Mouse (Mus musculus) heart, postnatal 14 days (tissue): ENCODE data around the gene Txn2. TPM values are rescaled to one million over a fixed set of nuclear protein-coding genes. Genes with fewer than 3 reads are reported as not detected.

Experiments
- DNase-seq, 2 experiments: peaks; one replicate each; pipeline ENCODE4 v3.0.0; 2021 to 2022
- intact Hi-C: fragments of 180-260 bp; cut with DNase I; formaldehyde crosslinking; loops from one replicate; pipeline ENCODE4 v1.15.1; 2025
- total RNA-seq, 2 experiments: library from RNA; stranded (reverse); gene quantifications; 2 replicates each; pipeline ENCODE4 v1.2.3; 2021

The Txn2 gene
- total RNA-seq, 2 experiments from 2014 or later: 234 to 248 TPM

GRCm38 (mm10) chr15:77935673-77936375 is 7.0 kb upstream of the Txn2 start:
- DNase-seq: no peak
- intact Hi-C loops: loop anchor here (2.0 to 10.0 kb wide), 3 partner anchors 31 to 241 kb away; no protein-coding TSS in a partner anchor

- DNase-seq: no peak
- intact Hi-C loops: loop anchor here (2.0 to 10.0 kb wide), 3 partner anchors 32 to 242 kb away; no protein-coding TSS in a partner anchor
These were observed 6.2 kb upstream of the Txn2 start for GRCm38 (mm10) chr15:77934968-77935367.

- DNase-seq: no peak
- intact Hi-C loops: loop anchor here (2.0 to 10.0 kb wide), 2 partner anchors 32 to 180 kb away; no protein-coding TSS in a partner anchor
These were observed 5.5 kb upstream of the Txn2 start for GRCm38 (mm10) chr15:77934326-77934725.

GRCm38 (mm10) chr15:77933770-77934169 is 5.0 kb upstream of the Txn2 start:
- intact Hi-C loops: loop anchor here (2.0 to 10.0 kb wide), 2 partner anchors 33 to 181 kb away; no protein-coding TSS in a partner anchor
- peak; percentile 99 to 100 for DNase-seq

- no peak for DNase-seq
- intact Hi-C loops: loop anchor here (10.0 kb wide), 1 partner anchor 182 kb away; no protein-coding TSS in a partner anchor
These were observed 4.4 kb upstream of the Txn2 start for GRCm38 (mm10) chr15:77933222-77933621.

- DNase-seq: no peak
- intact Hi-C loops: loop anchor here (10.0 kb wide), 1 partner anchor 183 kb away; no protein-coding TSS in a partner anchor
These were observed 2.8 kb upstream of the Txn2 start for GRCm38 (mm10) chr15:77931689-77932016.

GRCm38 (mm10) chr15:77930986-77931688 is 2.3 kb upstream of the Txn2 start:
- intact Hi-C loops: loop anchor here (10.0 kb wide), 1 partner anchor 184 kb away; no protein-coding TSS in a partner anchor

GRCm38 (mm10) chr15:77929804-77930203 is 998 bp upstream of the Txn2 start:
- intact Hi-C loops: loop anchor here (10.0 kb wide), 1 partner anchor 185 kb away; no protein-coding TSS in a partner anchor
- DNase-seq: no peak

More at GRCm38 (mm10) chr15:77930986-77931688, 2.3 kb upstream of the Txn2 start:
- DNase-seq: no peak

GRCm38 (mm10) chr15:77928091-77928490 is 715 bp downstream of the Txn2 start:
- DNase-seq: no peak
- intact Hi-C loops: no loop called here

GRCm38 (mm10) chr15:77926921-77927320 is 1.9 kb downstream of the Txn2 start:
- DNase-seq: no peak
- intact Hi-C loops: no loop called here

- DNase-seq: no peak
- intact Hi-C loops: no loop called here
These were observed 3.6 kb downstream of the Txn2 start for GRCm38 (mm10) chr15:77925195-77925594.

- DNase-seq: no peak
- intact Hi-C loops: no loop called here
These were observed 5.4 kb downstream of the Txn2 start for GRCm38 (mm10) chr15:77923267-77924035.

- intact Hi-C loops: no loop called here
- DNase-seq: no peak
These were observed 6.1 kb downstream of the Txn2 start for GRCm38 (mm10) chr15:77922710-77923109.

- intact Hi-C loops: no loop called here
- no peak for DNase-seq
These were observed 7.2 kb downstream of the Txn2 start for GRCm38 (mm10) chr15:77921636-77922035.

- peak in 1 of 2 experiments; percentile 55 for DNase-seq
- intact Hi-C loops: no loop called here
These were observed 8.0 kb downstream of the Txn2 start for GRCm38 (mm10) chr15:77920511-77921462.

- intact Hi-C loops: no loop called here
- no peak for DNase-seq
These were observed 9.4 kb downstream of the Txn2 start for GRCm38 (mm10) chr15:77919441-77919840.

- intact Hi-C loops: loop anchor here (2.0 kb wide), 1 partner anchor 140 kb away; no protein-coding TSS in a partner anchor
These were observed 11.8 kb downstream of the Txn2 start for GRCm38 (mm10) chr15:77916851-77917544.

GRCm38 (mm10) chr15:77915287-77915686 is 13.5 kb downstream of the Txn2 start:
- intact Hi-C loops: no loop called here
- DNase-seq: no peak

More at GRCm38 (mm10) chr15:77916851-77917544, 11.8 kb downstream of the Txn2 start:
- peak; percentile 89 to 94 for DNase-seq

GRCm38 (mm10) chr15:77914507-77914906 is 14.3 kb downstream of the Txn2 start:
- intact Hi-C loops: no loop called here

More at GRCm38 (mm10) chr15:77914507-77914906, 14.3 kb downstream of the Txn2 start:
- DNase-seq: no peak
